Mouse (Mus musculus) lung, embryonic 16.5 days (tissue): ENCODE measurements around the gene Clybl. TPM values are rescaled to one million over a fixed set of nuclear protein-coding genes. Genes with fewer than 3 reads are reported as not detected.

Experiments used
- ATAC-seq: fragments of 200-750 bp; cut with Nextera tagmentation; 2 replicates; pipeline ENCODE4 v1.8.0; 2017; ENCODE audit warnings: low read depth, mild to moderate bottlenecking, moderate library complexity
- H3K27ac ChIP-seq: fragments of 300-500 bp; sonication (generic); 2 replicates; pipeline ENCODE4 v1.5.1; 2014; ENCODE audit warnings: mild to moderate bottlenecking, control low read depth, low read length
- H3K27me3 ChIP-seq: fragments of 300-500 bp; sonication (generic); 2 replicates; pipeline ENCODE4 v1.6.1; 2014; ENCODE audit warnings: low read depth, low read length, mixed read lengths; ENCODE audit not compliant: control insufficient read depth, insufficient read depth
- H3K36me3 ChIP-seq: fragments of 300-500 bp; sonication (generic); 2 replicates; pipeline ENCODE4 v1.6.1; 2014; ENCODE audit warnings: low read length; ENCODE audit not compliant: control insufficient read depth, insufficient read depth
- H3K4me1 ChIP-seq: fragments of 300-500 bp; sonication (generic); replicated peaks from 2 replicates; pipeline ENCODE4 v1.6.1; 2014; ENCODE audit warnings: low read length, mixed read lengths; ENCODE audit not compliant: control insufficient read depth, insufficient read depth
- H3K4me2 ChIP-seq: fragments of 300-500 bp; sonication (generic); 2 replicates; pipeline ENCODE4 v1.6.1; 2014; ENCODE audit warnings: low read depth, low read length, control low read depth
- H3K4me3 ChIP-seq: fragments of 300-500 bp; sonication (generic); 2 replicates; pipeline ENCODE4 v1.5.1; 2014; ENCODE audit warnings: mild to moderate bottlenecking, low read length, control low read depth
- H3K9ac ChIP-seq: fragments of 300-500 bp; sonication (generic); 2 replicates; pipeline ENCODE4 v1.6.1; 2014; ENCODE audit warnings: low read length, control low read depth
- H3K9me3 ChIP-seq: fragments of 300-500 bp; sonication (generic); 2 replicates; pipeline ENCODE4 v1.6.1; 2016; ENCODE audit warnings: low read length; ENCODE audit not compliant: control insufficient read depth
- WGBS: fragments of 180-500 bp; shearing (Covaris S2); extraction: QIAGEN DNeasy Blood & Tissue Kit; methylation state at CpG from one replicate; pipeline ENCODE4 v1.1.7; 2014; 5-methylcytosine and 5-hydroxymethylcytosine counted together
- polyA plus RNA-seq: library from polyadenylated mRNA; unstranded; fragments of >200 nt; fragmentation: Nextera tagmentation; extraction: Ambion mirVana; gene quantifications from 2 replicates; pipeline ENCODE4 v1.2.1, GENCODE M21; 2015

The Clybl gene
- polyA plus RNA-seq, 1 experiment from 2014 or later, result 22.3 TPM

DNA sequence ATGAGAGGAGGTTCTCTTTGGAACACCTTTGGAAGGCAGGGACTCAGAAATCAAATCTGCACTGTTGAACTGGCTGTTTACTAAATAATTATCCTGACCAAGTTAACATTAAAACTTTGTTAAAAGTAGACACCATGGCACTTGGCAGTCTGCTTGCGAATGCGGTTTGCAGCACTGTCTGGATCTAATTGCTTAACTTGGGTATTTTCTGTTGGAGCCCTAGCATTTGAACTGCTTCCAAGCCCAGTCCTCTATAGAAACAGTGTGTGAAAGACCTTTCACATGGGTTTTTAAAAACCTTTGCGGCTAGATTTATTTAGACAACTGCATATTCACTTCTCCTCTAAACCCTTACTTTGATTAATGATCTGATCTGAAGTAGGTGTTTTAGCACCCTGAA lies 242.9 kb downstream of the Clybl start:
- H3K36me3 ChIP-seq, result no peaks in the 10 kb centered on the region
- no peaks in the 10 kb centered on the region for H3K9me3 ChIP-seq
- no peak overlapping the region for H3K9ac ChIP-seq
- H3K4me3 ChIP-seq, result no peak overlapping the region
- ATAC-seq, result no peak
- WGBS, result 63% methylated on average over 3 of the region's 3 CpGs
- H3K27me3 ChIP-seq, result no peaks in the 10 kb centered on the region
- H3K4me1 ChIP-seq, result no peaks in the 10 kb centered on the region
- no peak overlapping the region for H3K27ac ChIP-seq
- H3K4me2 ChIP-seq, result no peak overlapping the region

DNA sequence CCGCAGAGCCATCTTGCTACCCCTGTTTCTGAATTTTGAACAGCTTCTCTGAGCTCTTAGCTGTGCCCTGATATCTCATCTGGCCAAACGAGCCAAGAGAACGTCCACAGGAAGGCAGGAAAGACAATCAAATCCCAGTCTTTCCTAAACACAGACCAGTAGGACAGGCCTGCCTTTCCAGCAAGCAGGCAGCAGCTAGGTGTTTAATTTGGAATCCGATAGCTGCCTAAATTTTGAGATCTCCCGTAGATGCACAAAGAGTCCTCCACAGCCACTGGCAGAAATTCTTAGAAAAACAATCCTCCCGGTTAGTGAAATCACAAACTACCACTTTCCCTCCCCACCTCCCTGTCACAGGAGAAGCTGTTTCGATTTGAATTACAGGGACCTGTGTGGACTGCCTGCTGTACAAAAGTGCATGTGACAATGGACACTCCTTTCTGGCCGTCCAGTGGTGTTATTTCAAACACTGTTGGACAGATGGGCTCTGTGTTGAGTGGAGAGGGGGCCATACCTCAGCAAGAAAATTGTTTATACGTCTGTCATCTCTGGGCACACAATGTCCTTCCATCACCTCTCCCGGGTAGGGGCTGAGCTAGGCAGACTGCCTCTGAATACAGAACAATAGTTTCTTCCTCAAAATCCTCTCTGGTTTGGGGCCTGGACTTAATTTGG lies 245.2 kb downstream of the Clybl start:
- Histone ChIP-seq H3K36me3 (no peaks in the 10 kb centered on the region), H3K27ac (no peak overlapping the region), H3K27me3 (no peaks in the 10 kb centered on the region), H3K9me3 (no peaks in the 10 kb centered on the region), H3K4me3 (no peak overlapping the region), H3K4me1 (no peaks in the 10 kb centered on the region), H3K9ac (no peak overlapping the region), H3K4me2 (no peak overlapping the region)
- no peak for ATAC-seq
- WGBS, result 27% methylated on average over 10 of the region's 10 CpGs

GRCm38 (mm10) chr14:122427204-122427560 lies 245.7 kb downstream of the Clybl start:
- no peak overlapping the region for H3K4me3 ChIP-seq
- ATAC-seq, result no peak
- no peaks in the 10 kb centered on the region for H3K4me1 ChIP-seq
- H3K36me3 ChIP-seq, result no peaks in the 10 kb centered on the region
- H3K9me3 ChIP-seq, result no peaks in the 10 kb centered on the region
- no peak overlapping the region for H3K4me2 ChIP-seq
- H3K9ac ChIP-seq, result no peak overlapping the region
- no peaks in the 10 kb centered on the region for H3K27me3 ChIP-seq
- 27% methylated on average over 8 of the region's 8 CpGs for WGBS
- H3K27ac ChIP-seq, result no peak overlapping the region

DNA sequence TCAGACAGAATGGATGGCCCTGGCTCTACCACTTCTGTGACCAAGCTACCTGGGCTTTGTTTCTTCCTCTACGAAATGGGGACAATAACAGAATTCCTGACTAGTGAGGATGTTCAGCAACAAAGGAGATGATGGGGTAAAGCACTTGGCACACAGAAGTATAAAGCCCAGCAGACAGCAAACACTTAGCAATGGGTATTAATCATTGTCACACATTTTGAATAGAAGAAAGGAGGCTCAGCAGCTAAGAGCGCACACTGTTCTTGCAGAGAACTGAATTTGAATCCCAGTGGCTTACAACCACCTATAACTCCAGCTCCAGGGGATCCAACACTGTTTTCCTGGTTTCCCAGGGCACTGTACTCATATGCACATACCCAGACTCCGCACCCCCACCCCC lies 246.2 kb downstream of the Clybl start:
- H3K4me1 ChIP-seq, result no peaks in the 10 kb centered on the region
- no peaks in the 10 kb centered on the region for H3K36me3 ChIP-seq
- no peak for ATAC-seq
- no peaks in the 10 kb centered on the region for H3K27me3 ChIP-seq
- H3K4me3 ChIP-seq, result no peak overlapping the region
- 62% methylated on average over 3 of the region's 3 CpGs for WGBS
- no peak overlapping the region for H3K27ac ChIP-seq
- H3K9ac ChIP-seq, result no peak overlapping the region
- no peaks in the 10 kb centered on the region for H3K9me3 ChIP-seq
- H3K4me2 ChIP-seq, result no peak overlapping the region

GRCm38 (mm10) chr14:122432558-122432957 lies 251.1 kb downstream of the Clybl start:
- Histone ChIP-seq H3K9ac (no peak overlapping the region), H3K4me2 (no peak overlapping the region), H3K27me3 (no peaks in the 10 kb centered on the region), H3K4me3 (no peak overlapping the region), H3K9me3 (no peaks in the 10 kb centered on the region), H3K27ac (no peak overlapping the region), H3K36me3 (no peaks in the 10 kb centered on the region), H3K4me1 (no peaks in the 10 kb centered on the region)
- WGBS, result 34% methylated on average over 3 of the region's 3 CpGs
- no peak for ATAC-seq

DNA sequence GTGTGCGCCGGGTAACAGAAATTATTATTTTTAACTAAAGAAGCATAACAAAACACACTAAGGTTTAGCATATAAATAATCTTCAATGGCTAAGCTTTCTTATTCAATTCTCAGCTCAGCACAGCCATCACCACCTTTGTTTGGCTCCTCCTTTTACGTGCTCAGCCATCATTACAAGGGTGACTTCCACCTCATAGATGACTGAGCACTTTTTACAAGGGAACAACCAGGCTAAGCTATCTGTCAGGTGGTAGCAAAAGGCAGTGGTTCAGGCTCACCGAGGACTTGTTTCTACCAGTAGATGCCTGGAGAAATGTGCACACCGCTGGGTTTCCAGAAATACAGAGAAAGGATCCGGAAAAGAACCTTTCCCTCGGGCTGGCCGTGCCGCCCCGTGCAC lies 252.5 kb downstream of the Clybl start:
- no peak overlapping the region for H3K4me3 ChIP-seq
- no peaks in the 10 kb centered on the region for H3K36me3 ChIP-seq
- no peak for ATAC-seq
- no peak overlapping the region for H3K27ac ChIP-seq
- H3K27me3 ChIP-seq, result no peaks in the 10 kb centered on the region
- no peaks in the 10 kb centered on the region for H3K9me3 ChIP-seq
- 92% methylated on average over 10 of the region's 10 CpGs for WGBS
- H3K9ac ChIP-seq, result no peak overlapping the region
- H3K4me1 ChIP-seq, result no peaks in the 10 kb centered on the region
- no peak overlapping the region for H3K4me2 ChIP-seq

GRCm38 (mm10) chr14:122436850-122437249 lies 255.3 kb downstream of the Clybl start:
- Histone ChIP-seq H3K27me3 (no peaks in the 10 kb centered on the region), H3K4me3 (no peak overlapping the region), H3K9ac (no peak overlapping the region), H3K9me3 (no peaks in the 10 kb centered on the region), H3K36me3 (no peaks in the 10 kb centered on the region), H3K4me1 (no peaks in the 10 kb centered on the region), H3K4me2 (no peak overlapping the region), H3K27ac (no peak overlapping the region)
- 59% methylated on average over 10 of the region's 10 CpGs for WGBS
- ATAC-seq, result no peak

- no peak for ATAC-seq
- Histone ChIP-seq H3K36me3 (no peaks in the 10 kb centered on the region), H3K4me1 (peaks cover 13% of the 10 kb centered on the region), H3K27me3 (peaks cover 63% of the 10 kb centered on the region), H3K9ac (no peak overlapping the region), H3K27ac (no peak overlapping the region), H3K4me2 (peak overlapping the region; percentile 63), H3K4me3 (peak overlapping the region; percentile 40), H3K9me3 (no peaks in the 10 kb centered on the region)
- 4% methylated on average over 29 of the region's 29 CpGs for WGBS
Observed at GRCm38 (mm10) chr14:122449601-122450495, 268.3 kb downstream of the Clybl start.

DNA sequence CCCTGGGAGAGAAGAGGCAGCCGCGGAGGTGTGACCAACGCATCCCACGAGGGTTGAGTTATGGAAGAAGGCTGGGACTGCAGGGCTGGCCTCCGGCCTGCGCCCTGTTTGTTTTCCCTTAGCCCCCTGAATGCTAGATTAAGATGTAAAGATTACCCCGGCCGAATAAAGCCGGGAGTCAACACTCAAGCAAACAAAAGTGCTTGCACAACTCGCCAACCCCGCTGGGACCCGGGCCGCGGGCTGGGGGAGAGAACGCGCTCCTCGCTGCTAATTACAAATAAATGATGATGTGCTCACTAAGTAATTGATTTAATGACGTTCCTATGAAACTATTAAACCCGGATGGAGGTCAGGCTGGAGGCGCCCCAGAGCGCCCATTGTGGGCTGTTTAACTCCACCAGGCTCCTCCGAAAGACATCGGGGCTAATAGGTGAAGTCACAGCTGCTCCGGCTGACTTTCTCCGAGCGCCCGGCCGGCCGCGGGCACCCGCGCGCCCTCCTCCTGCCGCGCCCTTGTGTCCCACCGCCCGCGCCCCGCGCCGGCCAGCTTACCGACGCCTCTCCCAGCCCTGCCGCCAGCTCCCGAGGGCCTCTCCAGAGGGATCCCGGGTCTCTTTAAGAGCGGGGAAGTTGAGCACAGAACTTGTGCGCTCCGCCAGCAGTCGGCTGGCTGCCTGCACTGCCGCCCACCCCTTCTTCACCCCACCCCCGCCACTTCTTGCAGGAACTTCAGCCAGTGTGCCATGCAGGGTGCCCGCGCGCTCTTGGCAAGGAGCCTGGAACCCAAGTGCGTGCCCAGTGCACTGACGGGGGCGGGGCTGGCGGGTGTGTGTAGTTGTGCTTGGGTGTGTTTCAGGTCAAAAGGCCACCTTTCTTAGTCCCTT lies 269.2 kb downstream of the Clybl start, which contains the start of gene Gm5089:
Gm5089 (minus strand) TSS at position 620 of the 887 bp plus-strand sequence.
- no peaks in the 10 kb centered on the region for H3K36me3 ChIP-seq
- H3K4me1 ChIP-seq, result peaks cover 13% of the 10 kb centered on the region
- 1% methylated on average over 45 of the region's 59 CpGs for WGBS
- 0 out of 2 replicates have a peak within 1 kb of the TSS, but pooled peaks have one; percentile 2 for H3K9ac ChIP-seq
- peak; percentile 78 for ATAC-seq
- peaks cover 70% of the 10 kb centered on the region for H3K27me3 ChIP-seq
- H3K4me3 ChIP-seq, result peak within 1 kb of the TSS; percentile 40
- peak within 1 kb of the TSS; percentile 63 for H3K4me2 ChIP-seq
- H3K27ac ChIP-seq, result no peak within 1 kb of the TSS
- H3K9me3 ChIP-seq, result no peaks in the 10 kb centered on the region
